Mouse (Mus musculus): ENCODE measurements around the gene Rab3c.
A peak's percentile ranks its signal among the peaks of the same experiment; 100 is the strongest.

Rab3c gene

DNA sequence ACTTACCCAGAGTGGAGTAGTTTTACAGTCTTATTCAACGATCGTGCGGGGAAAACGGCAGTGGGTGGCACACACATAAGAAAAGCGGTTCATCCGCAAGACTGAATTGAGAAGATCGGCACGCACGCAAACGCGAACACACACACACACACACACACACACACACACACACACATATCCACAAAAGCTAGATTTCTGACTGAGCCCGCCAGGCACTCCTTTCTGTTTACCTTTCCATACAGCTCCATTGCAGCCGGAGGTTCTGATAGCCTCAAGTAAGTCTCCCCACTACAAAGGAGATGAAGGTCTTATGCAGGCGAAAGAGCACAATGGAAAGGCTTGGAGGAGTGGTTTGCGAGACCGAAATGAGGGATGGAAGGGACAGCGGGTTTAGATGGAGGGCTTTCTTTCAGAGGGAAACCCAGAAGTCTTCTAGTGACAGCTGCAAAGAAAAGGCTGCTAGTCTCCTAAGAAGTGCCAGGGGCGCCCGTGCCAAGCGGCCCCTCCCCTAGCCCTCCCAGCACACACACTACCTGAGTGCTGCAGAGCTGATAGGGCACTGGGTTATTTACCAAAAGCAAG lies at the start of gene Rab3c:
TSS of gene Rab3c (minus strand) at position 434 of the 582 bp plus-strand sequence.
- DNase-seq (ENCODE audit: low spot score): no peak

DNA sequence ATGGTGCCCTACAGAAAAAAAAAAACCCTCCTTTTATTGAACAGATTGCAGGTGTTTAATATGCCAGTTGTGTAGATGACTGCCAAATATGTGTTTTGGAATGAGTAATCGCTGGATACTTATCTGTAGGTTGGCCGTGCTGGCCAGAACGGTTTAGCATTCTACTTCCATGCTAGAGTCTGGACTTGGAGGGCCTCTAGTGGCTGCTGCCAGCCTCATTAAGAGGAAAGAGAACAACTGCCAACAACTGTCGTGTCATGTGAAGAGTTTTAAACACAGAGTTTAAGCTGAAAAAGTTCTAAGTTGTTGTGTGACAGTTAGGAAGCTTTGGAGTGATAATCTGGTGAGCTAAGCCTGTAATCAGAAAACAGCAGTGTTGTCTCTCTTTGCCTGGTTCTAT lies 38.0 kb upstream of the Rab3c start:
- DNase-seq (ENCODE audit: low spot score): no peak

DNA sequence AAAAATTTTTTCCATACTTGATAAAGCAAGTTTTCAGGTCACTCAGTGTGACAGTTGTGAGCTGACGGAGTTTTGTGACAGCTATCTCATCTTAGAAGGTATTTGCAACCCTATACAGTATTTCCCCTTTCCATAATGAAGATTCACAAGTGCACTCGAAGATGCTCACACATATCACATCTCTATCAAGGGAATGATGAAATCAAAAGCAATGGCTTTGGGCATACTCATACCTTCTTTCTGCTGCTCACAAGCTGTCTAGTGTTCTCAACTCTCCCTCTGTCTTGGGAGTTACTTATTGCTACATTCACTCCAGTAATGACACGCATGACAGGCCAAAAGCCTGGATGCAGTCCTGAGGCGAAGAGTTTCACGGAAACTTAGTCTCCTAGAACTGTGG lies 26.4 kb upstream of the Rab3c start:
- DNase-seq (ENCODE audit: low spot score): no peak

DNA sequence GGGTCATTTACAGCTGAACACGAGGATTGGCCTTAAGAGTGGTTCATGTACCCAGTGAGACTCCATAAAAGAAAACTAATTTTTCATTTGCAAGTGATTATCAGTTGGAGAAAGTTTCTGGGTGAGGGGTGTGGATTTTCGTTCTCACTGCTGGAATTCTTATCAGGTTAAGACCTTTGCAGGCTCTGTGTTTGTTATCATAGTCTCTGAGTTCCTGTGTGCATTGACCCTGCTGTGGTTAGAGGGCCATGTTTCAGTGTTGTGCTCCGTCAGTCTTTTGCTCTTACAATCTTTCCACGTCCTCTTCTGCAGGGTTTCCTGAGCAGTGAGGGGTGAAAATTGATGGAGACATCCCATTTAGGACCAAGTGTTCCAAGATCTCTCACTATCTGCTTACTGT lies 16.3 kb upstream of the Rab3c start:
- DNase-seq (ENCODE audit: low spot score): no peak

- DNase-seq (ENCODE audit: low spot score): no peak
These were observed 7.7 kb upstream of the Rab3c start for GRCm38 (mm10) chr13:110288499-110288898.

- no peak for DNase-seq (ENCODE audit: low spot score)
These were observed 3.0 kb upstream of the Rab3c start for GRCm38 (mm10) chr13:110283781-110284180.

DNA sequence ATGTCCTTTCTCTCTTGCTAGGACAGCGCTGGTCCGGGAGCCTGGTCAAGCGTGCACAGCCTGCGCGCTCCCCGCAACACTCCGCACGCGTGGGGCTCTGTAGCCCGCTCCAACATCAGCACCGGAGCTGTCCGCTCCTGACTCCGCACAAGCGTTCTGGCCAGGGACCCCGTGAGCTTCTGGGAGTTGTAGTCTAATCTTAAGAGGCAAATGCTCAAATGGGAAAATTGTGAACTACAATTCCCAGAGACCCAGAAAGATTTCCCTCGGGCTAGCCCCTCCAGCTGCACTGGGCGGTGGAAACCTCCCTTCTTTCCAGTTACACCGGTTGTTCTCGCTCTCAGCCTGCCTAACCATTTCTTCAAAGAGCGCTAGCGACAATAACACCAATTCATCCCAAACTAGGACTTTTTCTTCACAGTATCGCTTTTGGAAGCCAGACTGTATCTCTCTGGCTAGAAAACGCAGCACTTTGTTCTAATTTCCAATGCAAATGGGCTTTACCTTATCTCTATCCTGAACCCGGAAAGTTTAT lies 701 bp downstream of the Rab3c start:
- DNase-seq (ENCODE audit: low spot score): peak; percentile 72

DNA sequence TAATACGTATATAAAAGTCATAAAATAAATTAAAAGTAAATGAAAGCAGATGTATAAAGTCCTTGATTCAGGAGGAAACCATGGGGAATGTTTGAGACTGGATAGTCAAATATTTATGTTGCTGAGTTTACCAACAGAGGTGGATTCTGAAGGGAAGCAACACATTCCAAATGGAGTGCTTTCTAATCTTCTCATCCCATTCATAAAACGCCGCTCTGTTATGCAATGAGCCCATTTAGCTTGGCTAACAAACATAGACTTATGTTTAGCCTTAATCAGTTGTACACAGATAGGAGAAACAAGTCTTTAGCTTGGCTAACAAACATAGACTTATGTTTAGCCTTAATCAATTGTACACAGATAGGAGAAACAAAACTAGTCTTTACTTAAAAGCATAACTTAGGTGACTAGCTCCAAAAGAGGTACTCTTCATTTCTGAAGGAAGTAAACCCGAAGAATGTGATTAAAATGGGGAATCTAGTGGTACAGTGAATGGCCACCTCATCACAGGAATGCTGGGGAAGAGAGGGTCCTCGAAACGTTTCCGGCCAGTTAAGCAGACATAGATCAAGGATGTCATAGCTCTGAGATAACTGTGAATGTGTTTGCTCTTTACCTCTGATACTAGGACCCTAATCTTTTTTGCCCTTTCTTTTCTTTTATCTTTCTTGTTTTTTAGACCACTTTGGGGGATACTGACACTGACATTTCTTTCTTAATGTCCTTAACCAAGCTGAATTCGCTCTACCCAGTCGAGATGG lies 1.6 kb downstream of the Rab3c start:
- no peak for DNase-seq (ENCODE audit: low spot score)

GRCm38 (mm10) chr13:110277709-110278108 lies 3.1 kb downstream of the Rab3c start:
- no peak for DNase-seq (ENCODE audit: low spot score)

- no peak for DNase-seq (ENCODE audit: low spot score)
These were observed 5.3 kb downstream of the Rab3c start for GRCm38 (mm10) chr13:110275471-110275870.

- DNase-seq (ENCODE audit: low spot score): no peak
These were observed 20.1 kb downstream of the Rab3c start for GRCm38 (mm10) chr13:110260649-110261048.

- DNase-seq (ENCODE audit: low spot score): no peak
These were observed 29.3 kb downstream of the Rab3c start for GRCm38 (mm10) chr13:110251453-110251852.

GRCm38 (mm10) chr13:110248481-110248880 lies 32.3 kb downstream of the Rab3c start:
- no peak for DNase-seq (ENCODE audit: low spot score)

GRCm38 (mm10) chr13:110238970-110239369 lies 41.8 kb downstream of the Rab3c start:
- DNase-seq (ENCODE audit: low spot score): no peak

DNA sequence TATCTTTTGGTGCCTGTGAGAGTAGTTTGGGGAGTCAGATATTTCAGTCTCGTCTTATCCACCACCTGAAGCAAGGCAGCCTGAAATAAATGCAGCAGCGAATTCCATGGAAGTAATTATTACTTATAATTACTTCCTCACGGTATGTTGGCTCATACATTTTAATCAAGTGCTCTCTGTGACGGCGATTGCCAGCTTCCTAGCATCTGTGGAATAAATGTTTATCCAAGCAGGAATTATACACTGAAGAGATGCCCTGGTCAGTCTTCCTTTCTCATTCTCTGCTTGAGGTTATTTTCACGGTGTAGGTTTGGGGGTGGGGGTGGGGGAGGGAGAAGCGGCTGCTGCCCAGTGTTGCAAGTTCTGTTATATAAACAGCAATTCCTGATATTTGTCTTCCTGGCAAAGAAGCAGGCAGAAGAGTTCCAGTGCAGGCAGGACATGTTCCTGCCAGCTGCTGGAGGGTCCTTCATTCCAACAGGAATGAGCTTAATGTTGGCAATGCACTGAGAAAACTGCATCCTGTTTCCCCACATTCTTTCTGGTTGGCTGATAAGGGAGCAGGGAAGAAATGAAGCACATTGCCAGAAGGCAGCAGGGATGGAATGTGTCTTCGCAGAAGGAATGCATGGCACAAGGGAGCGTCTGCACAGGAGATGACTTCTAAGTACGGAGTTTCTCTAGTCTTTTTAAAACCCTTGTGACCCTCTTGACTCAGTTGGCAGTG lies 43.4 kb downstream of the Rab3c start:
- no peak for DNase-seq (ENCODE audit: low spot score)

DNA sequence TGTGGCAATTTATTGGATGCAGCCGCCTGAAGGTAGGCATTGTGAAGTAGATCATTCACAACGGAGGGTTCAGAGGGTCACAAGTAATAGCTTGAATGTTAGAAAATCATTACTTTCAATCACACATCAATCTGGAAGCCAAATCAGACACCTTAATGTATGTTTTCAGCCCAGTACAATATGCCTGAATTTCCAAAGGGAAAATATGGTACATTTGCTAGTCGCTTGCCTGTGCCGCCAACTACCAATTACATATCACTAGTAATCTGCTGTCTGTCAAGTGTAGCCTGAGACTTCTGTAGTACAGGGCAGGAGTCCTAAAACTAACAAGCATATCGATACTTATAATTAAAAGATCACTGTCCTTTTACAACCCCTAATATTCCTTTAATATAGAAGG lies 47.4 kb downstream of the Rab3c start:
- no peak for DNase-seq (ENCODE audit: low spot score)

GRCm38 (mm10) chr13:110231086-110231688 lies 49.6 kb downstream of the Rab3c start:
- DNase-seq (ENCODE audit: low spot score): no peak

- no peak for DNase-seq (ENCODE audit: low spot score)
These were observed 50.8 kb downstream of the Rab3c start for GRCm38 (mm10) chr13:110230046-110230445.

DNA sequence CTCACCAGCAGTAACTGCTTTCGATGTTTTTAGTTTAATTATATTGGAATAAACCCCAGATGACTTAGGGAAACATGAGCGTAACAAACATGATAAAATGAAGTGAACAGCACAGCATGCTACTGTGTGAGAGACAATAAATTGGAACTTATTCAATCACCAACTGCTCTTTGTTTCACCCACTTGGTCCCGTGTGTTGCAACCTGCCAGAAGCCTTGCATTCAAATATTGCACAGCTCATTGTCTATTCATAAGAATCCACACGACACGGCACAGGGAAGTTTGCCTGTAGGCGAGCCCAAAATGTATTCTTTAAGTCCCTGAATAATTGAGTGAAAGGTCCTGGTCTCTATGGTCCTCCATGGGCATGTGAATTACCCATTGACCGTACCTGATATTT lies 61.6 kb downstream of the Rab3c start:
- DNase-seq (ENCODE audit: low spot score): no peak

DNA sequence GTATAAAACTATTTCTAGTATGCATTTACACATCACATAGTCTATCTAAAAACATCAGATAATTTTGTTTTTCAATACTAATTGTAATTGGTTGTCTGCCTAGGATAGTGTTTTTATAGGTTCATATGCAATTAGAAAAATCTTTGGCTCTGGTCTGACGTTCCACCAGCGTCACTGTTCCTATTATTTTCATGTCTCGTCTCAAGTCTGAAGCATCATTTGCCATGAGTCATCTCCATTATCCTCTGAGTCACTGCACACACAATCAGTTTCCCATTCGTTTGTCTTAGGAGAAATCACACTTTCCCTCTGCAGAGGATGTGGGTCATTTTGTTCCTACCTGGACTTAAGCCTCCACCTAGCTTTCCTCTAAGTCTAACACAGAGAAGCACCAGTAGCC lies 62.3 kb downstream of the Rab3c start:
- no peak for DNase-seq (ENCODE audit: low spot score)

- DNase-seq (ENCODE audit: low spot score): no peak
These were observed 69.2 kb downstream of the Rab3c start for GRCm38 (mm10) chr13:110211526-110212075.

DNA sequence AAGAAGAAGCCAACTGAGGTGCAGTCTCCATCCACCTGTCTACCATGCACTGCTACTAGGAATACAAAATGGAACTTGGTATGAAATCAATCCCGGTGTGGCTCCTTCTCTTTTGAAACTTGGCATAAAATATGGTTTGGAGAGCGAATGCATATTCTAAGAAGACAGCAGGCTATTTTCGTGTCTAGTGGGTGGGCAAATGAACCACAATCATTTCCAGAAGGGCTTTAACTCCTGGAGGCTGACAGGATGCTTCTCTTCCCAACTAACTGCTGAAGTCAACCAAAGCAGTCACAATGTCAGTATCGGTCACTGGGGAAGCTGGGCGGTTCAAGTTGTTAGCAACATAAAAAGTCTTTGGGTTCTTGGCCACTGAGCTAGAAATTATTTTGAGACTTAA lies 81.9 kb downstream of the Rab3c start:
- no peak for DNase-seq (ENCODE audit: low spot score)
